Mouse (Mus musculus) liver, embryonic 12.5 days (tissue): ENCODE results near the gene Stx6. TPM values are rescaled to one million over a fixed set of nuclear protein-coding genes. Genes with fewer than 3 reads are reported as not detected.
"Not testable (repeated sequence)": the region's sequence is repeated elsewhere in the genome, so short reads cannot be mapped to it uniquely, and the experiment has no call there.

ENCODE experiments used
- ATAC-seq: fragments of 200-750 bp; cut with Nextera tagmentation; 2 replicates; pipeline ENCODE4 v1.8.0; 2017; ENCODE audit warnings: moderate number of reproducible peaks, mild to moderate bottlenecking, moderate library complexity
- H3K27ac ChIP-seq: fragments of 300-500 bp; sonication (generic); 2 replicates; pipeline ENCODE4 v1.5.1; 2016; ENCODE audit warnings: mild to moderate bottlenecking
- H3K27me3 ChIP-seq: fragments of 300-500 bp; sonication (generic); replicated peaks from 2 replicates; pipeline ENCODE4 v1.6.1; 2016; ENCODE audit warnings: mild to moderate bottlenecking, moderate library complexity
- H3K36me3 ChIP-seq: fragments of 300-500 bp; sonication (generic); 2 replicates; pipeline ENCODE4 v1.6.1; 2016; ENCODE audit warnings: mild to moderate bottlenecking, moderate library complexity
- H3K4me1 ChIP-seq: fragments of 300-500 bp; sonication (generic); 2 replicates; pipeline ENCODE4 v1.6.1; 2016
- H3K4me2 ChIP-seq: fragments of 300-500 bp; sonication (generic); 2 replicates; pipeline ENCODE4 v1.6.1; 2016; ENCODE audit warnings: mild to moderate bottlenecking, moderate library complexity
- H3K4me3 ChIP-seq: fragments of 300-500 bp; sonication (generic); 2 replicates; pipeline ENCODE4 v1.5.1; 2016; ENCODE audit warnings: mild to moderate bottlenecking, moderate library complexity
- H3K9ac ChIP-seq: fragments of 300-500 bp; sonication (generic); 2 replicates; pipeline ENCODE4 v1.6.1; 2016; ENCODE audit warnings: mild to moderate bottlenecking, moderate library complexity
- H3K9me3 ChIP-seq: fragments of 300-500 bp; sonication (generic); replicated peaks from 2 replicates; pipeline ENCODE4 v1.6.1; 2016; ENCODE audit warnings: mild to moderate bottlenecking, moderate library complexity
- WGBS: fragments of 180-500 bp; shearing (Covaris S2); methylation state at CpG from one replicate; pipeline ENCODE4 v1.1.7; 2016; ENCODE audit not compliant: insufficient replicate concordance; 5-methylcytosine and 5-hydroxymethylcytosine counted together
- polyA plus RNA-seq: library from polyadenylated mRNA; unstranded; fragments of >200 nt; fragmentation: Nextera tagmentation; extraction: Ambion mirVana; gene quantifications from 2 replicates; pipeline ENCODE4 v1.2.1, GENCODE M21; 2016

Stx6 gene
- polyA plus RNA-seq, 1 experiment from 2014 or later = 21.8 TPM

DNA sequence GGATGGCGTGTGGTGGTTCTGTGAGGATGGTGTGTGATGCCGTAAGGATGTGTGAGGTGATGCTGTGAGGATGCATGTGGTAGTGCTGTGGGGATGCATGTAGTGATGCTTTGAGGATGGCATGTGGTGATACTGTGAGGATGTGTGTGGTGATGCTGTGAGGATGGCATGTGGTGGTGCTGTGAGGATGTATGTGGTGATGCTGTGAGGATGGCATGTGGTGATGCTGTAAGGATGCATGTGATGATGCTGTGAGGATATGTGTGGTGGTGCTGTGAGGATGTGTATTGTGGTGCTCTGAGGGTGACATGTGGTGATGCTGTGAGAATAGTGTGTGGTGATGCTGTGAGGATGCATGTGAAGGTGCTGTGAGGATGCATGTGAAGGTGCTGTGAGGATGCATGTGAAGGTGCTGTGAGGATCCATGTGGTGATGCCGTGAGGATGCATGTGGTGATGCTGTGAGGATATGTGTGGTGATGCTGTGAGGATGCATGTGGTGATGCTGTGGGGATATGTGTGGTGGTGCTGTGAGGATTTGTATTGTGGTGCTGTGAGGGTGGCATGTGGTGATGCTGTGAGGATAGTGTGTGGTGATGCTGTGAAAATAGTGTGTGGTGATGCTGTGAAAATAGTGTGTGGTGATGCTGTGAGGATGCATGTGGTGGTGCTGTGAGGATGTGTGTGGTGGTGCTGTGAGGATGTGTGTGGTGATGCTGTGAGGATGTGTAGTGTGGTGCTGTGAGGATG is 14.6 kb downstream of the Stx6 start:
- no peaks in the 10 kb centered on the region for H3K27me3 ChIP-seq
- no peak overlapping the region for H3K27ac ChIP-seq
- no peak overlapping the region for H3K9ac ChIP-seq
- WGBS = 76% methylated on average over 3 of the region's 3 CpGs
- no peak overlapping the region for H3K4me3 ChIP-seq
- peaks cover 16% of the 10 kb centered on the region; the same call in 1 of the 2 replicates for H3K4me1 ChIP-seq
- no peaks in the 10 kb centered on the region for H3K9me3 ChIP-seq
- peaks cover 10% of the 10 kb centered on the region; the same call in 1 of the 2 replicates for H3K36me3 ChIP-seq
- H3K4me2 ChIP-seq = no peak overlapping the region
- ATAC-seq = no peak

DNA sequence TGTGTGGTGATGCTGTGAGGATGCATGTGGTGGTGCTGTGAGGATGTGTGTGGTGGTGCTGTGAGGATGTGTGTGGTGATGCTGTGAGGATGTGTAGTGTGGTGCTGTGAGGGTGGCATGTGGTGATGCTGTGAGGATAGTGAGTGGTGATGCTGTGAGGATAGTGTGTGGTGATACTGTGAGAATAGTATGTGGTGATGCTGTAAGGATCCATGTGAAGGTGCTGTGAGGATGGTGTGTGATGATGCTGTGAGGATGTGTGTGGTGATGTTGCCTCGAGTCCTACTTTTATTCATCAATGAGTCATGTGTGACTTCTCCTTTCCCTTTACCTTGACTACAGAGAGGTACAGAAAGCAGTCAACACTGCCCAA is 15.1 kb downstream of the Stx6 start:
- Histone ChIP-seq H3K4me1 (peaks cover 16% of the 10 kb centered on the region; the same call in 1 of the 2 replicates), H3K36me3 (peaks cover 12% of the 10 kb centered on the region; the same call in 1 of the 2 replicates)
- not testable (repeated sequence) for H3K4me2 ChIP-seq, H3K27me3 ChIP-seq, H3K9ac ChIP-seq, ATAC-seq, H3K4me3 ChIP-seq, H3K27ac ChIP-seq, H3K9me3 ChIP-seq
- WGBS = 62% methylated on average over 1 of the region's 1 CpGs

- no peak overlapping the region for H3K4me2 ChIP-seq
- H3K27ac ChIP-seq = no peak overlapping the region
- H3K4me3 ChIP-seq = no peak overlapping the region
- H3K4me1 ChIP-seq = peaks cover 13% of the 10 kb centered on the region; the same call in 1 of the 2 replicates
- WGBS = 65% methylated on average over 1 of the region's 1 CpGs
- no peak for ATAC-seq
- H3K27me3 ChIP-seq = no peaks in the 10 kb centered on the region
- H3K9me3 ChIP-seq = no peaks in the 10 kb centered on the region
- H3K36me3 ChIP-seq = peaks cover 18% of the 10 kb centered on the region; the same call in 1 of the 2 replicates
- H3K9ac ChIP-seq = no peak overlapping the region
Observed at GRCm38 (mm10) chr1:155174424-155174823, 15.9 kb downstream of the Stx6 start.

DNA sequence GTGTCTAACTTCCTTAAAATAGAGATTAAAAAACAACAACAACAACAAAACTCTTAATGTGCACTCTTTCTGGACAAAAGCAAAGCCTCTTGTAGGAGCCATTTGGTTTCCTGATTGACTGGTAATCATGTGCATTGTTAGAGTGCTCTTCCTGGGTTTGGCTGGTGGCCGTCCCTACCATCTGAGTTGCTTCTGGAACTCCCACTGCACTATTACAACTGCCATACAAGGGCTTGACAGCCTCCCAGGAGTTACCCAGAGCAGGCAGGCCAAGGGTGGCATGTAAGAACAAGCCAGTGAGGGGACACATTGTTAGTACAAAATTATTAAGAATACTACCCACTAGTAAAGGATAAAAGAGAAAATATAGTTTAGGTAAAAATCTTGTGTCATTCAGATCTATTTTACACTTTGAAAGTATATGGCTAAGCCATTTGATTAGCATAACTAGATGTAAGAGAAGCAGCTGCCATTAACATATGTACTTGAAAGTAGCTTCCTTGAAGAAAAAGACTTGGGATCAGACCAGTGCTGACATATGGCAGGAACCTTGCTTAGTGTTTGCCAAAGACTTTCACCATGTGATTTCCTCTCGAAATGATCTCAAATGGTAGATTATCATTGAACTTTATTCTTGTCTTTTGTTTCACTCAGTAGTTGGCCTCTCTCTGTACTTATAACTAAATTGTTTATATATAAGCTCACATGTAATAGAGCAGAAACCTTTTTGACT is 19.8 kb downstream of the Stx6 start:
- Histone ChIP-seq H3K4me2 (no peak overlapping the region), H3K9me3 (no peaks in the 10 kb centered on the region), H3K27me3 (no peaks in the 10 kb centered on the region), H3K4me1 (peaks cover 6% of the 10 kb centered on the region; the same call in 1 of the 2 replicates), H3K36me3 (peaks cover 29% of the 10 kb centered on the region; the same call in 1 of the 2 replicates), H3K27ac (no peak overlapping the region), H3K4me3 (no peak overlapping the region), H3K9ac (no peak overlapping the region)
- ATAC-seq = no peak
- WGBS = 76% methylated on average over 2 of the region's 2 CpGs

DNA sequence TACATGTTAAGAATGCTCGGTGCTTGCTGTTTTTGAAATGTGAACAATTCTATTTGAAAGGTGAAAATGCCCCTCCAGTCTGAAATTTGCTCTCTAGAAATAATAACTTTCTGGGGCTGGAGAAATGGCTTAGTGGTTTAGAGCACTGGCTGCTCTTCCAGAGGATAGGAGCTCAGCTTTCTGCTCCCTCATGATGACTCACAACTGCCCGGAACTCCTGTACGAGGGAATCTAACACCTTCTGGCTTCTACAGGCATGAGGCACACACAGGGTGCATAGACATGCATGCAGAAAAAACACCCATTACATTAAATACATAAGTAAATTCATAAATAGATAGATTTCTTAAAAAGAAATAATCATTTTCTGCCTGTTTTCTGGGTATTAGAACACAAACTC is 25.7 kb downstream of the Stx6 start:
- no peak overlapping the region for H3K27ac ChIP-seq
- no peaks in the 10 kb centered on the region for H3K9me3 ChIP-seq
- 86% methylated on average over 3 of the region's 3 CpGs for WGBS
- no peak overlapping the region for H3K4me2 ChIP-seq
- H3K4me1 ChIP-seq = peaks cover 6% of the 10 kb centered on the region; the same call in 1 of the 2 replicates
- H3K9ac ChIP-seq = no peak overlapping the region
- no peak for ATAC-seq
- H3K27me3 ChIP-seq = no peaks in the 10 kb centered on the region
- peaks cover 37% of the 10 kb centered on the region for H3K36me3 ChIP-seq
- no peak overlapping the region for H3K4me3 ChIP-seq

DNA sequence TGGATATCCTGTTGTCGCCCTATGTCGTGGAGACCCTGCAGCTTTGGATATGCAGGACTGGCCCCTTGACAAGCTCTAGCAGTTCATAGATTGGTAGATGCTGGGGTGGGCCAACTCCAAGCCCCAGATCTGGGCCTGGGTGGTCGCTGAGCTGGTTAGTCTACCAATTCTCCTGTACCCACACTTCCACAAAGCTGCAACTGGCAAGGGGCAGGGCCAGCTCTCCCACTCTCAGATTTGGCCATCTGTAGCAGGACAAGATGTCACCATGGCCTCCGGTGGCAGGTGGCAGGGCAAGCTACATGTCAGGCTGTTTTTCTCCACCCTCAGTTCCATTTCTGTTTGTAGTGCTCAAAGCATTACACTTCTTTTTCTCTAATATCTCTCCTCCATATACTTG is 30.1 kb downstream of the Stx6 start:
- ATAC-seq = no peak
- no peaks in the 10 kb centered on the region for H3K9me3 ChIP-seq
- H3K4me1 ChIP-seq = no peaks in the 10 kb centered on the region
- WGBS = 70% methylated on average over 4 of the region's 4 CpGs
- no peak overlapping the region for H3K27ac ChIP-seq
- H3K9ac ChIP-seq = no peak overlapping the region
- H3K27me3 ChIP-seq = no peaks in the 10 kb centered on the region
- H3K4me3 ChIP-seq = no peak overlapping the region
- H3K4me2 ChIP-seq = no peak overlapping the region
- H3K36me3 ChIP-seq = peaks cover 46% of the 10 kb centered on the region

DNA sequence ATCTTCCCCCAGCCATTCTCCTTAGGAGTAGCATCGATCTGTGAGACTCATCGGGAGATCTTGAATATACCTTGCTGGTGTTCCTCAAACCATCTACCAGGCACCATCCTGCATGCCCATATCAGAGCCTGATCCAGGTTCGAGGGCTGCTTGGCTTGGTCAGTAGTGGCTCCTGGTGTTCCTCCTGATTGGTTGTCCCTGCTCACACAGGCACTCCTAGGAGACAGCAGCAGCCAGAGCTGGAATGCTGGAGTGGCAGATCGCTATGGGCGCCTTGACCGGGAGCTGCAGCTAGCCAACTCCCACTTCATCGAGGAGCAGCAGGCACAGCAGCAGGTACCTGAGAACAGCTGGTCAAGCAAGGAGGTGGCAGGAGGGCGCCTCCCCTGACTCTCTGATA is 32.7 kb downstream of the Stx6 start:
- no peak overlapping the region for H3K27ac ChIP-seq
- ATAC-seq = no peak
- H3K4me3 ChIP-seq = no peak overlapping the region
- no peaks in the 10 kb centered on the region for H3K27me3 ChIP-seq
- peaks cover 46% of the 10 kb centered on the region for H3K36me3 ChIP-seq
- no peak overlapping the region for H3K9ac ChIP-seq
- no peak overlapping the region for H3K4me2 ChIP-seq
- WGBS = 81% methylated on average over 8 of the region's 8 CpGs
- H3K9me3 ChIP-seq = no peaks in the 10 kb centered on the region
- H3K4me1 ChIP-seq = no peaks in the 10 kb centered on the region

- Histone ChIP-seq H3K4me3 (no peak overlapping the region), H3K27ac (no peak overlapping the region), H3K4me1 (no peaks in the 10 kb centered on the region), H3K27me3 (no peaks in the 10 kb centered on the region), H3K9ac (no peak overlapping the region), H3K36me3 (peaks cover 46% of the 10 kb centered on the region), H3K9me3 (no peaks in the 10 kb centered on the region), H3K4me2 (no peak overlapping the region)
- WGBS = 73% methylated on average over 2 of the region's 2 CpGs
- no peak for ATAC-seq
Observed at GRCm38 (mm10) chr1:155191671-155192070, 33.2 kb downstream of the Stx6 start.

- Histone ChIP-seq H3K9ac (no peak overlapping the region), H3K4me3 (no peak overlapping the region), H3K4me2 (no peak overlapping the region), H3K4me1 (no peaks in the 10 kb centered on the region), H3K27me3 (no peaks in the 10 kb centered on the region), H3K9me3 (no peaks in the 10 kb centered on the region), H3K27ac (no peak overlapping the region), H3K36me3 (peaks cover 43% of the 10 kb centered on the region)
- ATAC-seq = no peak
- 85% methylated on average over 15 of the region's 15 CpGs for WGBS
Observed at GRCm38 (mm10) chr1:155192805-155193368, 34.4 kb downstream of the Stx6 start.

GRCm38 (mm10) chr1:155196691-155197090 is 38.2 kb downstream of the Stx6 start:
- 81% methylated on average over 4 of the region's 4 CpGs for WGBS
- no peak for ATAC-seq
- peaks cover 30% of the 10 kb centered on the region for H3K36me3 ChIP-seq

GRCm38 (mm10) chr1:155199522-155199921 is 41.0 kb downstream of the Stx6 start:
- peaks cover 36% of the 10 kb centered on the region for H3K36me3 ChIP-seq
- 77% methylated on average over 6 of the region's 6 CpGs for WGBS
- no peak for ATAC-seq
- H3K27me3 ChIP-seq = no peaks in the 10 kb centered on the region
- H3K9me3 ChIP-seq = no peaks in the 10 kb centered on the region
- H3K4me3 ChIP-seq = no peak overlapping the region
- no peak overlapping the region for H3K27ac ChIP-seq
- peaks cover 15% of the 10 kb centered on the region for H3K4me1 ChIP-seq
- no peak overlapping the region for H3K4me2 ChIP-seq
- no peak overlapping the region for H3K9ac ChIP-seq

More at GRCm38 (mm10) chr1:155196691-155197090, 38.2 kb downstream of the Stx6 start:
- H3K4me1 ChIP-seq = peaks cover 9% of the 10 kb centered on the region
- H3K27me3 ChIP-seq = no peaks in the 10 kb centered on the region
- no peak overlapping the region for H3K9ac ChIP-seq
- no peaks in the 10 kb centered on the region for H3K9me3 ChIP-seq
- H3K4me2 ChIP-seq = no peak overlapping the region
- no peak overlapping the region for H3K4me3 ChIP-seq
- no peak overlapping the region for H3K27ac ChIP-seq

DNA sequence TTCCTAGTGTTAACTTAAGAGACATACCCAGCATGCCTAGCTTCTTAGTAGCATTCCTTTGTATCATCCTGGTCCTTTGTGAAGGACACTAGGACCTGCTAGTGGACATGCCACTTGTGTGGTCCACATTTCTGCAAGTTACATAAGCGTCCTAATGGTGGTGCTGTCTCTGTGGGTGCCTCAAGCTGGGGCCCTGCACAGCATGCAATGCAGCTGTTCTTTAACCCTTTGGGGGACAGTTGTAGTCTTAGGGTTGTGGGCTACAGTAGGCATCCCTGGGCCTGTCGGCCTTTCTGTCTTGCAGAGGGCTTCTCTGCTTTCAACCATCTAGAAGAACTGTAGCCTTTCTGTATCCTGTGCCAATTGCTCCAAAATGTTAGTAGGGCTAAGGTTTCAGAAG is 42.5 kb downstream of the Stx6 start:
- Histone ChIP-seq H3K4me3 (no peak overlapping the region), H3K36me3 (peaks cover 36% of the 10 kb centered on the region), H3K9me3 (no peaks in the 10 kb centered on the region), H3K9ac (no peak overlapping the region), H3K27me3 (no peaks in the 10 kb centered on the region), H3K4me2 (no peak overlapping the region), H3K4me1 (peaks cover 15% of the 10 kb centered on the region), H3K27ac (no peak overlapping the region)
- WGBS = 48% methylated on average over 2 of the region's 2 CpGs
- no peak for ATAC-seq
